Mouse (Mus musculus) urinary bladder, postnatal 10 days (tissue): Measurements from ENCODE around the gene Zfp108.

Source experiments
- DNase-seq: peaks from one replicate; pipeline ENCODE4 v3.0.0; 2022; ENCODE audit warnings: low spot score

Zfp108 gene

GRCm38 (mm10) chr7:24286090-24286489 is 31.5 kb downstream of the Zfp108 start:
- DNase-seq, result no peak

GRCm38 (mm10) chr7:24286916-24287315 is 32.3 kb downstream of the Zfp108 start:
- no peak for DNase-seq

DNA sequence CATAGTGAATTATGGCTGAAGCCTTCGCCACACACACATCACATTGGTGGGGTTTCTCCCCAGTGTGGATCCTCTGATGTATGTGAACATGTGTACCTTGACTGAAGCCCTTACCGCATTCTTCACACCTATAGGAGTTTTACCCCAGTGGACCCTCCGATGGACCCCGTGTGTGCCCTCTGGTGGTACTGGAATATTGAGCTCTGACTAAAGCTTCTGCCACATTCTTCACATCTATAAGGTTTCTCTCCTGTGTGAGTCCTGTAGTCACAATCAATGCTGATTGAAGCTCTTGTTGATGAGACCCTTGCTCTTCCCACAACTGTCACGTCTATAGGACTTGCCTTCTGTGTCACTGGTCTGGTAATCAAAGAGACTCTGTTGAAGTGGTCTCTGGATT is 33.1 kb downstream of the Zfp108 start:
- no peak for DNase-seq

- DNase-seq, result no peak
These were observed 33.9 kb downstream of the Zfp108 start for GRCm38 (mm10) chr7:24288512-24288911.

GRCm38 (mm10) chr7:24290106-24290693 is 35.6 kb downstream of the Zfp108 start:
- no peak for DNase-seq

- DNase-seq, result no peak
These were observed 36.9 kb downstream of the Zfp108 start for GRCm38 (mm10) chr7:24291387-24292090.

GRCm38 (mm10) chr7:24293061-24293851 is 38.7 kb downstream of the Zfp108 start:
- DNase-seq, result no peak

DNA sequence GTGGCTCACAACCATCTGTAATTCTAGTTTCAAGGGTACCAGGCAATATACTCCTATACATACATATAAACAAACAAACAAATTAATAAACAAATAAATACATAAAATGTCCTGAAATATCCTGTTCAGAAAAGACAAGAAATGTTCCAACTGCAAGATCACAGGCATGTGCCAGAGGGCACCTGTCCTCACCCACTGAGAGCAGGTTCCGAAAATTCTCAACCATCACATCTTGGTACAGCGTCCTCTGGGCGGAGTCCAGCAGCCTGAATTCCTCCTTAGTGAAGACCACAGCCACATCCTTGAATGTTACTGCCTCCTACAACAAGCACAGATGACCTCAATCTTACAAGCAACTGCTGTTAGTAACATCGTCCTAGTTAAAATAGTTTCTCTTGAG is 40.2 kb downstream of the Zfp108 start:
- no peak for DNase-seq

GRCm38 (mm10) chr7:24295376-24295775 is 40.8 kb downstream of the Zfp108 start:
- no peak for DNase-seq

DNA sequence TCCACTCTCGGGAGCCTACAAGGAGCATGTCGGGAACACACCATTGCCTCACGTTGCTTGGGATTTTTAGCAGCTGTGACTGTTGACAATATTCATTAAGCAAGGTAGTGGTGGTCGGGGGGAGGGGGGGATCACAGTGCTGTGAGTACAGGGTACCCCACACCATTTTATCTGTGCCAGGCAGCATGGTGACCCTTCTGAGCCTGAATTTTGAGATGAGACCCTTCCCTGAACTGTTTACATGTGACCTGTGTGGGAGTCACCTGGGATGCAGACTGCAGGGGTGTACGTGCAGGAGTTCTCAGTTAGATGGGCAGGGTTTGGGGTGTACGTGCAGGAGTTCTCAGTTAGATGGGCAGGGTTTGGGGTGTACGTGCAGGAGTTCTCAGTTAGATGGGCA is 41.8 kb downstream of the Zfp108 start:
- DNase-seq, result no peak

GRCm38 (mm10) chr7:24297361-24298095 is 42.9 kb downstream of the Zfp108 start:
- DNase-seq, result no peak

DNA sequence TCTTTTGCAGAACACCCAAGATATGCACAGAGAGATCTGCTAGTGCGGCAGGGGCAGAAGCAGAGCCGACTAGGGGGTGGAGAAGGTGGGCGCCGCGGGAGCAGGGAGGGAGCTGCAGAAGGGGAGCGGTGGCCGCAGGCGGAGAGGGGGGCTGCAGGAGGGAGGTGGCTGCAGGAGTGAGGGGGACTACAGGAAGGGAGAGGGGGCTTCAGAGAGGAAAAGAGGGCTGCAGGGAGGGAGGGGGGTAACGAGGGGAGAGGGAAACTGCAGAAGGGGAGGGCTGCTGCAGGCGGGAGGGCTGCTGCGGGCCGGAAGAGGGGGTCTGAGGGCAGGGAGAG is 44.0 kb downstream of the Zfp108 start:
- no peak for DNase-seq

- DNase-seq, result no peak
These were observed 44.5 kb downstream of the Zfp108 start for GRCm38 (mm10) chr7:24298973-24299708.

GRCm38 (mm10) chr7:24299823-24300481 is 45.4 kb downstream of the Zfp108 start:
- no peak for DNase-seq

DNA sequence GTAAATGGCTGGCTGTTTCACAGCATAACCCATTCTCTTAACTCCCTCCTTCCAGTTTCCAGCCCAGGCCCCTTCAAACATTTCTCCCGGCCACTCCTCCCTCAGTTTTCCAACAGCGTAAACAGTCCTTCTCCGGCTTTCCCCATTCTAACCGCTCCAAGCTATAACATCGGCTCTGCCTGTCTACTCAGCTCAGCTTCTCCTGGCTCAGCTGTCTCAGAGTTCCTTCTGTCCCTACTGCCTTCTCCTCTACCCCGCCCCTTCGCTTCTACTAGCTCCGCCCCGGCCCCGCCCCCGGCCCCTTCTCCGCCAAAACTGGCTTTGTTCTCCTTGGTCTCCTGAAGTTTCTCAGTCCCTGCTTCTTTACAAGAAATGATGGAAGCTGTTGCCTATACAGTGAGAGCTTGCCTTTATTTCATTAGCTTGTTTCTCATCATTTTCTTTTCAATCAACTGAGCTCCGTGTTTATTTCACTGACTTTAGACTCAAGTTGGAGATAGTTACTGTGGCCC is 46.2 kb downstream of the Zfp108 start, which contains the start of gene Zfp61:
Gene Zfp61, minus strand, starts transcription at position 462 of the 512 bp plus-strand sequence.
- no peak for DNase-seq
